Mouse (Mus musculus): ENCODE measurements around the gene Olfr616. TPM values are rescaled to one million over a fixed set of nuclear protein-coding genes. Genes with fewer than 3 reads are reported as not detected.
"Not testable (repeated sequence)": the region's sequence is repeated elsewhere in the genome, so short reads cannot be mapped to it uniquely, and the experiment has no call there.

Olfr616 gene
- total and polyA plus RNA-seq, 2 experiments from 2014 or later, result not detected

- no peaks in the 10 kb centered on the region for H3K36me3 ChIP-seq (ENCODE audit: insufficient read depth, low read length)
- no peak for TF ChIP-seq CTCF (IDR thresholded peaks at IDR 0.05)
- no peaks in the 10 kb centered on the region for H3K27me3 ChIP-seq (ENCODE audit: insufficient read depth, low read length)
- no peak within 1 kb of the TSS for H3K27ac ChIP-seq (ENCODE audit: low read depth, low read length)
- ATAC-seq (ENCODE audit: low FRiP score) (no peak), DNase-seq (ENCODE audit: low spot score) (no peak)
- H3K9ac ChIP-seq (replicated peaks; ENCODE audit: low read length, poor library complexity, severe bottlenecking), result no peak within 1 kb of the TSS
- no peak within 1 kb of the TSS for H3K4me3 ChIP-seq (ENCODE audit: low read depth, low read length)
- no peaks in the 10 kb centered on the region for H3K4me1 ChIP-seq (ENCODE audit: insufficient read depth, low read length)
- 90% methylated on average over 2 of the region's 2 CpGs for WGBS
- H3K9me3 ChIP-seq (ENCODE audit: low read length), result no peaks in the 10 kb centered on the region
- no peak within 1 kb of the TSS for H3K4me2 ChIP-seq (ENCODE audit: low read depth, low read length, poor library complexity, severe bottlenecking)
Measured at GRCm38 (mm10) chr7:103555779-103556178, 13.2 kb downstream of the Olfr616 start, which contains the start of gene Olfr615. Olfr615 (plus strand) TSS chr7:103556079.

GRCm38 (mm10) chr7:103547774-103548173 is 21.2 kb downstream of the Olfr616 start, which contains the start of gene Olfr613:
Olfr613 (plus strand) TSS chr7:103548074.
- Histone ChIP-seq H3K27me3 (ENCODE audit: insufficient read depth, low read length) (no peaks in the 10 kb centered on the region), H3K9ac (replicated peaks; ENCODE audit: low read length, poor library complexity, severe bottlenecking) (no peak within 1 kb of the TSS), H3K4me2 (ENCODE audit: low read depth, low read length, poor library complexity, severe bottlenecking) (no peak within 1 kb of the TSS), H3K27ac (ENCODE audit: low read depth, low read length) (no peak within 1 kb of the TSS), H3K4me1 (ENCODE audit: insufficient read depth, low read length) (no peaks in the 10 kb centered on the region), H3K36me3 (ENCODE audit: insufficient read depth, low read length) (no peaks in the 10 kb centered on the region), H3K9me3 (ENCODE audit: low read length) (no peaks in the 10 kb centered on the region), H3K4me3 (ENCODE audit: low read depth, low read length) (no peak within 1 kb of the TSS)
- WGBS, result 82% methylated on average over 2 of the region's 2 CpGs
- TF ChIP-seq CTCF (IDR thresholded peaks at IDR 0.05), result no peak
- DNase-seq (ENCODE audit: low spot score) (no peak), ATAC-seq (ENCODE audit: low FRiP score) (no peak)

- not testable (repeated sequence) for H3K9ac ChIP-seq (replicated peaks; ENCODE audit: low read length, poor library complexity, severe bottlenecking); H3K36me3 ChIP-seq (ENCODE audit: insufficient read depth, low read length); H3K27me3 ChIP-seq (ENCODE audit: insufficient read depth, low read length); H3K4me1 ChIP-seq (ENCODE audit: insufficient read depth, low read length); DNase-seq (ENCODE audit: low spot score); H3K4me3 ChIP-seq (ENCODE audit: low read depth, low read length); ATAC-seq (ENCODE audit: low FRiP score); H3K4me2 ChIP-seq (ENCODE audit: low read depth, low read length, poor library complexity, severe bottlenecking); H3K27ac ChIP-seq (ENCODE audit: low read depth, low read length); H3K9me3 ChIP-seq (ENCODE audit: low read length)
- 71% methylated on average over 2 of the region's 2 CpGs for WGBS
Measured at GRCm38 (mm10) chr7:103542617-103543016, 26.3 kb downstream of the Olfr616 start, which contains the start of gene Olfr612. Olfr612 (minus strand) TSS chr7:103542717.

GRCm38 (mm10) chr7:103520746-103521145 is 48.2 kb downstream of the Olfr616 start, which contains the start of gene Olfr611:
Olfr611 (minus strand) TSS chr7:103520846.
- not testable (repeated sequence) for H3K4me2 ChIP-seq (ENCODE audit: low read depth, low read length, poor library complexity, severe bottlenecking); H3K4me1 ChIP-seq (ENCODE audit: insufficient read depth, low read length); DNase-seq (ENCODE audit: low spot score); H3K27me3 ChIP-seq (ENCODE audit: insufficient read depth, low read length); ATAC-seq (ENCODE audit: low FRiP score); H3K9me3 ChIP-seq (ENCODE audit: low read length); H3K27ac ChIP-seq (ENCODE audit: low read depth, low read length); H3K36me3 ChIP-seq (ENCODE audit: insufficient read depth, low read length); H3K9ac ChIP-seq (replicated peaks; ENCODE audit: low read length, poor library complexity, severe bottlenecking); H3K4me3 ChIP-seq (ENCODE audit: low read depth, low read length)
- WGBS, result 65% methylated on average over 1 of the region's 1 CpGs

Small RNA genes lying within 50 kb of the gene (microRNA-seq; reads per million reads assigned to microRNA genes)
- gene Gm26506 (ENCODE audit: borderline number of aligned reads), result not detected

Other genes starting within 250 kb of the Olfr616 start
Only the 30 nearest of the 32 such genes appear.
- not detected in 2 replicates for gene Olfr599, start 233.2 kb downstream of the Olfr616 start, total RNA-seq (2014; rRNA removed)
- not detected in 2 replicates for gene Olfr599, start 233.2 kb downstream of the Olfr616 start, polyA plus RNA-seq (2015; fragmentation: Nextera tagmentation; extraction: Ambion mirVana)
- gene Olfr600, start 219.5 kb downstream of the Olfr616 start, total RNA-seq (2014; rRNA removed), result not detected in 2 replicates
- gene Olfr600, start 219.5 kb downstream of the Olfr616 start, polyA plus RNA-seq (2015; fragmentation: Nextera tagmentation; extraction: Ambion mirVana), result not detected in 2 replicates
- not detected in 2 replicates for gene Olfr601, start 206.5 kb downstream of the Olfr616 start, total RNA-seq (2014; rRNA removed)
- not detected in 2 replicates for gene Olfr601, start 206.5 kb downstream of the Olfr616 start, polyA plus RNA-seq (2015; fragmentation: Nextera tagmentation; extraction: Ambion mirVana)
- gene Olfr603, start 183.0 kb downstream of the Olfr616 start, total RNA-seq (2014; rRNA removed), result not detected in 2 replicates
- gene Olfr603, start 183.0 kb downstream of the Olfr616 start, polyA plus RNA-seq (2015; fragmentation: Nextera tagmentation; extraction: Ambion mirVana), result not detected in 2 replicates
- gene Usp17lc, start 154.1 kb downstream of the Olfr616 start, total RNA-seq (2014; rRNA removed), result not detected in 2 replicates
- gene Usp17lc, start 154.1 kb downstream of the Olfr616 start, polyA plus RNA-seq (2015; fragmentation: Nextera tagmentation; extraction: Ambion mirVana), result not detected in 2 replicates
- gene Olfr605, start 123.7 kb downstream of the Olfr616 start, total RNA-seq (2014; rRNA removed), result not detected in 2 replicates
- gene Olfr605, start 123.7 kb downstream of the Olfr616 start, polyA plus RNA-seq (2015; fragmentation: Nextera tagmentation; extraction: Ambion mirVana), result not detected in 2 replicates
- gene Olfr606, start 120.1 kb downstream of the Olfr616 start, total RNA-seq (2014; rRNA removed), result not detected in 2 replicates
- not detected in 2 replicates for gene Olfr606, start 120.1 kb downstream of the Olfr616 start, polyA plus RNA-seq (2015; fragmentation: Nextera tagmentation; extraction: Ambion mirVana)
- not detected in 2 replicates for gene Olfr607, start 105.0 kb downstream of the Olfr616 start, total RNA-seq (2014; rRNA removed)
- gene Olfr607, start 105.0 kb downstream of the Olfr616 start, polyA plus RNA-seq (2015; fragmentation: Nextera tagmentation; extraction: Ambion mirVana), result not detected in 2 replicates
- gene Olfr608, start 99.3 kb downstream of the Olfr616 start, total RNA-seq (2014; rRNA removed), result not detected in 2 replicates
- gene Olfr608, start 99.3 kb downstream of the Olfr616 start, polyA plus RNA-seq (2015; fragmentation: Nextera tagmentation; extraction: Ambion mirVana), result not detected in 2 replicates
- not detected in 2 replicates for gene Olfr609, start 71.1 kb downstream of the Olfr616 start, total RNA-seq (2014; rRNA removed)
- not detected in 2 replicates for gene Olfr609, start 71.1 kb downstream of the Olfr616 start, polyA plus RNA-seq (2015; fragmentation: Nextera tagmentation; extraction: Ambion mirVana)
- not detected in 2 replicates for gene Olfr610, start 57.0 kb downstream of the Olfr616 start, total RNA-seq (2014; rRNA removed)
- not detected in 2 replicates for gene Olfr610, start 57.0 kb downstream of the Olfr616 start, polyA plus RNA-seq (2015; fragmentation: Nextera tagmentation; extraction: Ambion mirVana)
- gene Olfr611, start 48.3 kb downstream of the Olfr616 start, total RNA-seq (2014; rRNA removed), result not detected in 2 replicates
- not detected in 2 replicates for gene Olfr611, start 48.3 kb downstream of the Olfr616 start, polyA plus RNA-seq (2015; fragmentation: Nextera tagmentation; extraction: Ambion mirVana)
- not detected in 2 replicates for gene Olfr612, start 26.4 kb downstream of the Olfr616 start, total RNA-seq (2014; rRNA removed)
- gene Olfr612, start 26.4 kb downstream of the Olfr616 start, polyA plus RNA-seq (2015; fragmentation: Nextera tagmentation; extraction: Ambion mirVana), result not detected in 2 replicates
- gene Olfr613, start 21.1 kb downstream of the Olfr616 start, total RNA-seq (2014; rRNA removed), result not detected in 2 replicates
- gene Olfr613, start 21.1 kb downstream of the Olfr616 start, polyA plus RNA-seq (2015; fragmentation: Nextera tagmentation; extraction: Ambion mirVana), result not detected in 2 replicates
- not detected in 2 replicates for gene Olfr615, start 13.1 kb downstream of the Olfr616 start, total RNA-seq (2014; rRNA removed)
- not detected in 2 replicates for gene Olfr615, start 13.1 kb downstream of the Olfr616 start, polyA plus RNA-seq (2015; fragmentation: Nextera tagmentation; extraction: Ambion mirVana)
- gene Olfr617, start 3.9 kb upstream of the Olfr616 start, total RNA-seq (2014; rRNA removed), result not detected in 2 replicates
- gene Olfr617, start 3.9 kb upstream of the Olfr616 start, polyA plus RNA-seq (2015; fragmentation: Nextera tagmentation; extraction: Ambion mirVana), result not detected in 2 replicates
- not detected in 2 replicates for gene Olfr618, start 21.0 kb upstream of the Olfr616 start, total RNA-seq (2014; rRNA removed)
- not detected in 2 replicates for gene Olfr618, start 21.0 kb upstream of the Olfr616 start, polyA plus RNA-seq (2015; fragmentation: Nextera tagmentation; extraction: Ambion mirVana)
- gene Olfr619, start 31.4 kb upstream of the Olfr616 start, total RNA-seq (2014; rRNA removed), result not detected in 2 replicates
- not detected in 2 replicates for gene Olfr619, start 31.4 kb upstream of the Olfr616 start, polyA plus RNA-seq (2015; fragmentation: Nextera tagmentation; extraction: Ambion mirVana)
- gene Olfr620, start 43.4 kb upstream of the Olfr616 start, total RNA-seq (2014; rRNA removed), result not detected in 2 replicates
- not detected in 2 replicates for gene Olfr620, start 43.4 kb upstream of the Olfr616 start, polyA plus RNA-seq (2015; fragmentation: Nextera tagmentation; extraction: Ambion mirVana)
- gene Olfr622, start 73.6 kb upstream of the Olfr616 start, total RNA-seq (2014; rRNA removed), result not detected in 2 replicates
- not detected in 2 replicates for gene Olfr622, start 73.6 kb upstream of the Olfr616 start, polyA plus RNA-seq (2015; fragmentation: Nextera tagmentation; extraction: Ambion mirVana)
- not detected in 2 replicates for gene Olfr623, start 94.6 kb upstream of the Olfr616 start, total RNA-seq (2014; rRNA removed)
- gene Olfr623, start 94.6 kb upstream of the Olfr616 start, polyA plus RNA-seq (2015; fragmentation: Nextera tagmentation; extraction: Ambion mirVana), result not detected in 2 replicates
- not detected in 2 replicates for gene Olfr624, start 102.0 kb upstream of the Olfr616 start, total RNA-seq (2014; rRNA removed)
- gene Olfr624, start 102.0 kb upstream of the Olfr616 start, polyA plus RNA-seq (2015; fragmentation: Nextera tagmentation; extraction: Ambion mirVana), result not detected in 2 replicates
- gene Olfr625-ps1, start 113.6 kb upstream of the Olfr616 start, total RNA-seq (2014; rRNA removed), result not detected in 2 replicates
- not detected in 2 replicates for gene Olfr625-ps1, start 113.6 kb upstream of the Olfr616 start, polyA plus RNA-seq (2015; fragmentation: Nextera tagmentation; extraction: Ambion mirVana)
- not detected in 2 replicates for gene Olfr243, start 145.5 kb upstream of the Olfr616 start, total RNA-seq (2014; rRNA removed)
- not detected in 2 replicates for gene Olfr243, start 145.5 kb upstream of the Olfr616 start, polyA plus RNA-seq (2015; fragmentation: Nextera tagmentation; extraction: Ambion mirVana)
- gene Olfr628, start 161.2 kb upstream of the Olfr616 start, total RNA-seq (2014; rRNA removed), result not detected in 2 replicates
- gene Olfr628, start 161.2 kb upstream of the Olfr616 start, polyA plus RNA-seq (2015; fragmentation: Nextera tagmentation; extraction: Ambion mirVana), result not detected in 2 replicates
- not detected in 2 replicates for gene Olfr629, start 175.8 kb upstream of the Olfr616 start, total RNA-seq (2014; rRNA removed)
- not detected in 2 replicates for gene Olfr629, start 175.8 kb upstream of the Olfr616 start, polyA plus RNA-seq (2015; fragmentation: Nextera tagmentation; extraction: Ambion mirVana)
- gene Olfr630, start 188.2 kb upstream of the Olfr616 start, total RNA-seq (2014; rRNA removed), result not detected in 2 replicates
- not detected in 2 replicates for gene Olfr630, start 188.2 kb upstream of the Olfr616 start, polyA plus RNA-seq (2015; fragmentation: Nextera tagmentation; extraction: Ambion mirVana)
- not detected in 2 replicates for gene Olfr69, start 202.5 kb upstream of the Olfr616 start, total RNA-seq (2014; rRNA removed)
- gene Olfr69, start 202.5 kb upstream of the Olfr616 start, polyA plus RNA-seq (2015; fragmentation: Nextera tagmentation; extraction: Ambion mirVana), result not detected in 2 replicates
- not detected in 2 replicates for gene Olfr68, start 210.6 kb upstream of the Olfr616 start, total RNA-seq (2014; rRNA removed)
- not detected in 2 replicates for gene Olfr68, start 210.6 kb upstream of the Olfr616 start, polyA plus RNA-seq (2015; fragmentation: Nextera tagmentation; extraction: Ambion mirVana)
- not detected in 2 replicates for gene Olfr67, start 222.7 kb upstream of the Olfr616 start, total RNA-seq (2014; rRNA removed)
- not detected in 2 replicates for gene Olfr67, start 222.7 kb upstream of the Olfr616 start, polyA plus RNA-seq (2015; fragmentation: Nextera tagmentation; extraction: Ambion mirVana)